Comparison of ENCODE assay signal across 9 mouse cellular contexts in the genomic region with DNA sequence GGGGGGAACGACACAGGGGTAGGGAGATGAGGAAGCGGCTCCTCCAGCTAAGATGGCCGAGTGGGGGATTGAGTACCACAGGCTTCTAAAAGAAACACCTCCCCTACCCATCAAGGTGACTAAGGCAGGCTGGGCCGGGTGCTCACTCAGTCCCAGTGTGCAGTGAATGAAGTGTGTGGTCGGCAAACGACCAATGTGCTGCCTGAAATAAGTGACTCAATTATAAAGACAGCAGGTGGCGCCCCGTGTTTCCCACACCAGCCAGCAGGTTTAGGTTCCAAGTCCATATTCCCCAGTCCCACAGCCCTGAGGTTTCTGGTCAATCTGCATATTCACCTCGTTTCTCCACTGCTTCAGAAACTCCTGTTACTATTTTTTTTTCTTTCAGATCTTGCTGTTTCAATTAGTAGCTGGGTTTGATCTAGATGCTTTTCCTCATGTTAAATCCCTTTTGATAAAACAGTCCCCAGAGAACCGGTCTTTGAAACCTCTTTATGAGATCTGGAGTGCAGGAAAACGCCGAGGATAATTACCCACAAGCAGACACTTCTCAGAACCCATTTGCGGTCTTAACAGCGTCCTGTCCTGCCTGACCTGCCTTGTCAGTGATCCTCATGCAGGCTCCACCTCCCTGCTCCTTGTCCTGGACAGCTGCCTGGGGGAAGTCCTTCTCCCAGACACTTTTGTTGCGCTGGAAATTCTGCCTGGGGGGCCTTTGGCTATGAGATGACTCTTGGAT. TPM values are rescaled to one million over a fixed set of nuclear protein-coding genes. Genes with fewer than 3 reads are reported as not detected.
DNase-seq lines count a peak whose midpoint lies in the region; TF ChIP-seq lines count a peak whose summit lies in the region.
"Had no signal": no experiment of that assay in that cellular context is flagged by ENCODE, and none has a peak within 500 bp of the region (broad histone marks: within the 10 kb centered on the region; RNA-seq: fewer than 3 reads in every experiment).

No protein-coding gene starts in this region.

- intact Hi-C loops in heart, postnatal 25 days (cut with DNase I): loop anchor here (1.0 to 10.0 kb wide), 4 partner anchors 70 to 317 kb away; no protein-coding TSS in a partner anchor

- H3K27ac ChIP-seq in cortical plate, adult 2 months (ENCODE audit: insufficient read depth, low read length): no peak overlapping the region
- H3K27ac ChIP-seq in heart, embryonic 10.5 days: no peak overlapping the region
- H3K27ac ChIP-seq: limb, embryonic 15.5 days had no signal

- no peak for TF ChIP-seq POLR2A in cortical plate, adult 2 months (IDR thresholded peaks at IDR 0.05; ENCODE audit: extremely low read depth, insufficient read depth, low read length)

- 35% methylated on average over 15 of the region's 15 CpGs for WGBS in heart, embryonic 10.5 days

- H3K27me3 ChIP-seq in heart, embryonic 10.5 days (ENCODE audit: insufficient read depth, poor library complexity, severe bottlenecking): peaks cover 18% of the 10 kb centered on the region
- H3K27me3 ChIP-seq: limb, embryonic 15.5 days had no signal

- peak; percentile 27; the same call in 1 of the 2 replicates for TF ChIP-seq CTCF in cortical plate, adult 2 months (IDR thresholded peaks at IDR 0.05; ENCODE audit: extremely low read depth, insufficient read depth, low read length)

- peak; percentile 89 for DNase-seq in heart, adult 11 months
- DNase-seq in heart, postnatal 25 days (ENCODE audit: low spot score): no peak
- DNase-seq in NIH3T3 (ENCODE audit: low read depth): peak; percentile 70
- peak; percentile 79 for DNase-seq in heart, embryonic 10.5 days (ENCODE audit: low spot score)
- DNase-seq in layer of hippocampus, adult 11-12 months (ENCODE audit: low spot score): peak; percentile 61
- DNase-seq in lung, postnatal 36 days: peak; percentile 82
- peak; percentile 54 to 77 for DNase-seq in spleen, postnatal 4 days (ENCODE audit: low spot score in 2 of 2)

- no peak overlapping the region for H3K4me3 ChIP-seq in cortical plate, adult 2 months (ENCODE audit: insufficient read depth, low read length)
- no peak overlapping the region for H3K4me3 ChIP-seq in heart, embryonic 10.5 days
- H3K4me3 ChIP-seq: limb, embryonic 15.5 days had no signal

- H3K9me3 ChIP-seq in heart, embryonic 10.5 days: no peaks in the 10 kb centered on the region
- H3K9me3 ChIP-seq: limb, embryonic 15.5 days had no signal

- H3K4me1 ChIP-seq in cortical plate, adult 2 months (ENCODE audit: control insufficient read depth, insufficient read depth, low read length): no peaks in the 10 kb centered on the region
- H3K4me1 ChIP-seq in heart, embryonic 10.5 days: peaks cover 28% of the 10 kb centered on the region

- no peaks in the 10 kb centered on the region for H3K36me3 ChIP-seq in heart, embryonic 10.5 days
- H3K36me3 ChIP-seq: limb, embryonic 15.5 days had no signal

RNA-seq across cellular contexts. Expression of a gene that starts 27.5 kb away (rescaled TPM):
- 1 to 10 TPM; 8.4 to 9.0 TPM for total RNA-seq in heart, postnatal 25 days (2021)
- polyA plus RNA-seq in cortical plate, adult 2 months (2012; rRNA removed): 6.1 and 6.4 TPM in 2 replicates
- 16.6 and 20.7 TPM in 2 replicates for polyA plus RNA-seq in heart, embryonic 10.5 days (2016; fragmentation: Nextera tagmentation; extraction: Ambion mirVana)
